Mouse (Mus musculus) midbrain, embryonic 16.5 days (tissue): ENCODE measurements around the gene Sult1d1. TPM values are rescaled to one million over a fixed set of nuclear protein-coding genes. Genes with fewer than 3 reads are reported as not detected.

ENCODE experiments used
- ATAC-seq: fragments of 200-750 bp; cut with Nextera tagmentation; 2 replicates; pipeline ENCODE4 v1.8.0; 2017; ENCODE audit warnings: moderate TSS enrichment
- H3K27ac ChIP-seq: fragments of 300-500 bp; sonication (generic); 2 replicates; pipeline ENCODE4 v1.5.1; 2014; ENCODE audit warnings: mild to moderate bottlenecking, low read length, mixed read lengths
- H3K27me3 ChIP-seq: fragments of 300-500 bp; sonication (generic); 2 replicates; pipeline ENCODE4 v1.6.1; 2014; ENCODE audit warnings: low read depth, low read length, mixed read lengths; ENCODE audit not compliant: control insufficient read depth, insufficient read depth
- H3K36me3 ChIP-seq: fragments of 300-500 bp; sonication (generic); 2 replicates; pipeline ENCODE4 v1.6.1; 2014; ENCODE audit warnings: mild to moderate bottlenecking, low read length, moderate library complexity, mixed read lengths; ENCODE audit not compliant: control insufficient read depth, insufficient read depth
- H3K4me1 ChIP-seq: fragments of 300-500 bp; sonication (generic); 2 replicates; pipeline ENCODE4 v1.6.1; 2014; ENCODE audit warnings: mild to moderate bottlenecking, low read length, mixed read lengths; ENCODE audit not compliant: control insufficient read depth, insufficient read depth
- H3K4me2 ChIP-seq: fragments of 300-500 bp; sonication (generic); 2 replicates; pipeline ENCODE4 v1.6.1; 2014; ENCODE audit warnings: mild to moderate bottlenecking, low read length, mixed read lengths
- H3K4me3 ChIP-seq: fragments of 300-500 bp; sonication (generic); 2 replicates; pipeline ENCODE4 v1.5.1; 2014; ENCODE audit warnings: low read depth, mild to moderate bottlenecking, low read length, moderate library complexity, mixed read lengths
- H3K9ac ChIP-seq: fragments of 300-500 bp; sonication (generic); 2 replicates; pipeline ENCODE4 v1.6.1; 2014; ENCODE audit warnings: low read depth, low read length, mixed read lengths
- H3K9me3 ChIP-seq: fragments of 300-500 bp; sonication (generic); replicated peaks from 2 replicates; pipeline ENCODE4 v1.6.1; 2014; ENCODE audit warnings: mild to moderate bottlenecking, low read length, mixed read lengths; ENCODE audit not compliant: control insufficient read depth, poor library complexity, severe bottlenecking
- WGBS: fragments of 180-500 bp; shearing (Covaris S2); extraction: QIAGEN DNeasy Blood & Tissue Kit; methylation state at CpG from one replicate; pipeline ENCODE4 v1.1.7; 2014; 5-methylcytosine and 5-hydroxymethylcytosine counted together
- polyA plus RNA-seq: library from polyadenylated mRNA; unstranded; fragments of >200 nt; fragmentation: Nextera tagmentation; extraction: Ambion mirVana; gene quantifications from 2 replicates; pipeline ENCODE4 v1.2.1, GENCODE M21; 2015

Sult1d1 gene
- polyA plus RNA-seq, result not detected in 2 replicates

- WGBS, result 89% methylated on average over 5 of the region's 5 CpGs
- ATAC-seq, result no peak
- no peak within 1 kb of the TSS for H3K4me3 ChIP-seq
Measured at GRCm38 (mm10) chr5:87568845-87569244, at the start of gene Sult1d1. TSS of gene Sult1d1 (minus strand) at chr5:87569027.

GRCm38 (mm10) chr5:87615128-87615390 lies 46.2 kb upstream of the Sult1d1 start:
- ATAC-seq, result no peak
- WGBS, result 92% methylated on average over 2 of the region's 2 CpGs
- H3K27ac ChIP-seq, result no peak overlapping the region
- H3K4me3 ChIP-seq, result no peak overlapping the region
- H3K9ac ChIP-seq, result no peak overlapping the region
- H3K4me2 ChIP-seq, result no peak overlapping the region
- no peaks in the 10 kb centered on the region for H3K27me3 ChIP-seq
- H3K36me3 ChIP-seq, result no peaks in the 10 kb centered on the region
- no peaks in the 10 kb centered on the region for H3K9me3 ChIP-seq
- H3K4me1 ChIP-seq, result no peaks in the 10 kb centered on the region

More at GRCm38 (mm10) chr5:87568845-87569244, at the start of gene Sult1d1:
- H3K4me2 ChIP-seq, result no peak within 1 kb of the TSS
- no peaks in the 10 kb centered on the region for H3K36me3 ChIP-seq
- H3K27me3 ChIP-seq, result no peaks in the 10 kb centered on the region
- no peak within 1 kb of the TSS for H3K27ac ChIP-seq
- no peaks in the 10 kb centered on the region for H3K9me3 ChIP-seq
- no peaks in the 10 kb centered on the region for H3K4me1 ChIP-seq
- no peak within 1 kb of the TSS for H3K9ac ChIP-seq

- H3K27ac ChIP-seq, result no peak overlapping the region
Measured at GRCm38 (mm10) chr5:87614364-87615127, 45.7 kb upstream of the Sult1d1 start.

GRCm38 (mm10) chr5:87601018-87601417 lies 32.2 kb upstream of the Sult1d1 start:
- Histone ChIP-seq H3K4me3 (no peak overlapping the region), H3K4me1 (no peaks in the 10 kb centered on the region), H3K27me3 (no peaks in the 10 kb centered on the region), H3K4me2 (no peak overlapping the region), H3K9ac (no peak overlapping the region), H3K36me3 (no peaks in the 10 kb centered on the region), H3K27ac (no peak overlapping the region), H3K9me3 (no peaks in the 10 kb centered on the region)
- 83% methylated on average over 3 of the region's 3 CpGs for WGBS
- ATAC-seq, result no peak

More at GRCm38 (mm10) chr5:87614364-87615127, 45.7 kb upstream of the Sult1d1 start:
- Histone ChIP-seq H3K4me2 (no peak overlapping the region), H3K9me3 (no peaks in the 10 kb centered on the region), H3K36me3 (no peaks in the 10 kb centered on the region), H3K27me3 (no peaks in the 10 kb centered on the region), H3K4me1 (no peaks in the 10 kb centered on the region), H3K4me3 (no peak overlapping the region), H3K9ac (no peak overlapping the region)
- ATAC-seq, result no peak

GRCm38 (mm10) chr5:87597891-87598290 lies 29.1 kb upstream of the Sult1d1 start:
- H3K27me3 ChIP-seq, result no peaks in the 10 kb centered on the region
- H3K9me3 ChIP-seq, result no peaks in the 10 kb centered on the region
- no peak for ATAC-seq
- no peaks in the 10 kb centered on the region for H3K36me3 ChIP-seq
- no peak overlapping the region for H3K4me3 ChIP-seq
- H3K9ac ChIP-seq, result no peak overlapping the region
- no peak overlapping the region for H3K4me2 ChIP-seq
- no peaks in the 10 kb centered on the region for H3K4me1 ChIP-seq
- H3K27ac ChIP-seq, result no peak overlapping the region
- WGBS, result 72% methylated on average over 2 of the region's 2 CpGs

- no peak within 1 kb of the TSS for H3K4me2 ChIP-seq
- no peak for ATAC-seq
- no peaks in the 10 kb centered on the region for H3K4me1 ChIP-seq
- no peaks in the 10 kb centered on the region for H3K36me3 ChIP-seq
- no peak within 1 kb of the TSS for H3K4me3 ChIP-seq
- H3K27ac ChIP-seq, result no peak within 1 kb of the TSS
- 75% methylated on average over 5 of the region's 5 CpGs for WGBS
- no peaks in the 10 kb centered on the region for H3K9me3 ChIP-seq
- no peaks in the 10 kb centered on the region for H3K27me3 ChIP-seq
- no peak within 1 kb of the TSS for H3K9ac ChIP-seq
Measured at GRCm38 (mm10) chr5:87591494-87591893, 22.7 kb upstream of the Sult1d1 start, which contains the start of gene Sult1e1. TSS of gene Sult1e1 (minus strand) at chr5:87591594.

GRCm38 (mm10) chr5:87589916-87590315 lies 21.1 kb upstream of the Sult1d1 start:
- ATAC-seq, result no peak

GRCm38 (mm10) chr5:87580389-87580788 lies 11.6 kb upstream of the Sult1d1 start:
- WGBS, result 97% methylated on average over 1 of the region's 1 CpGs
- H3K9ac ChIP-seq, result no peak overlapping the region
- no peak overlapping the region for H3K4me3 ChIP-seq
- H3K27ac ChIP-seq, result no peak overlapping the region
- H3K9me3 ChIP-seq, result no peaks in the 10 kb centered on the region
- no peaks in the 10 kb centered on the region for H3K4me1 ChIP-seq
- no peaks in the 10 kb centered on the region for H3K36me3 ChIP-seq
- H3K27me3 ChIP-seq, result no peaks in the 10 kb centered on the region
- no peak for ATAC-seq
- no peak overlapping the region for H3K4me2 ChIP-seq

More at GRCm38 (mm10) chr5:87589916-87590315, 21.1 kb upstream of the Sult1d1 start:
- H3K27me3 ChIP-seq, result no peaks in the 10 kb centered on the region
- H3K9me3 ChIP-seq, result no peaks in the 10 kb centered on the region
- H3K27ac ChIP-seq, result no peak overlapping the region
- no peak overlapping the region for H3K4me3 ChIP-seq
- H3K4me2 ChIP-seq, result no peak overlapping the region
- H3K9ac ChIP-seq, result no peak overlapping the region
- 92% methylated on average over 2 of the region's 2 CpGs for WGBS
- no peaks in the 10 kb centered on the region for H3K36me3 ChIP-seq
- no peaks in the 10 kb centered on the region for H3K4me1 ChIP-seq

GRCm38 (mm10) chr5:87574174-87574573 lies 5.3 kb upstream of the Sult1d1 start:
- Histone ChIP-seq H3K9ac (no peak overlapping the region), H3K27ac (no peak overlapping the region), H3K4me2 (no peak overlapping the region), H3K9me3 (no peaks in the 10 kb centered on the region), H3K4me3 (no peak overlapping the region), H3K36me3 (no peaks in the 10 kb centered on the region), H3K4me1 (no peaks in the 10 kb centered on the region), H3K27me3 (no peaks in the 10 kb centered on the region)
- no peak for ATAC-seq
- 65% methylated on average over 1 of the region's 1 CpGs for WGBS
